Mouse (Mus musculus) embryonic fibroblast, embryonic 13.5 days (primary cell): Measurements from ENCODE around the gene Gata5. TPM values are rescaled to one million over a fixed set of nuclear protein-coding genes. Genes with fewer than 3 reads are reported as not detected.
A peak's percentile ranks its signal among the peaks of the same experiment; 100 is the strongest.

Experiments
- H3K27ac ChIP-seq: 2 replicates; pipeline ENCODE4 v1.5.1; 2012; ENCODE audit warnings: low read length, control low read depth, inconsistent platforms; ENCODE audit not compliant: insufficient read depth
- H3K4me1 ChIP-seq: 2 replicates; pipeline ENCODE4 v1.6.1; 2011; ENCODE audit warnings: low read length; ENCODE audit not compliant: control insufficient read depth, insufficient read depth
- H3K4me3 ChIP-seq: 2 replicates; pipeline ENCODE4 v1.5.1; 2011; ENCODE audit warnings: mild to moderate bottlenecking, control low read depth, low read length; ENCODE audit not compliant: insufficient read depth
- CTCF ChIP-seq: IDR thresholded peaks from 2 replicates; pipeline ENCODE4 v1.5.1; 2011; ENCODE audit warnings: mild to moderate bottlenecking, control low read depth, low read length, moderate library complexity, borderline replicate concordance; ENCODE audit not compliant: insufficient read depth
- POLR2A ChIP-seq: IDR thresholded peaks from 2 replicates; pipeline ENCODE4 v1.6.1; 2011; ENCODE audit warnings: low read depth, mild to moderate bottlenecking, control low read depth, low read length, moderate library complexity
- polyA plus RNA-seq: library from polyadenylated mRNA; stranded (reverse); fragments of >200 nt; gene quantifications from 2 replicates; pipeline ENCODE4 v1.2.4, GENCODE M21; 2011; ENCODE audit warnings: low read depth; ENCODE audit not compliant: missing spikeins, insufficient read length

The Gata5 gene
- polyA plus RNA-seq, 1 experiment, result not detected

DNA sequence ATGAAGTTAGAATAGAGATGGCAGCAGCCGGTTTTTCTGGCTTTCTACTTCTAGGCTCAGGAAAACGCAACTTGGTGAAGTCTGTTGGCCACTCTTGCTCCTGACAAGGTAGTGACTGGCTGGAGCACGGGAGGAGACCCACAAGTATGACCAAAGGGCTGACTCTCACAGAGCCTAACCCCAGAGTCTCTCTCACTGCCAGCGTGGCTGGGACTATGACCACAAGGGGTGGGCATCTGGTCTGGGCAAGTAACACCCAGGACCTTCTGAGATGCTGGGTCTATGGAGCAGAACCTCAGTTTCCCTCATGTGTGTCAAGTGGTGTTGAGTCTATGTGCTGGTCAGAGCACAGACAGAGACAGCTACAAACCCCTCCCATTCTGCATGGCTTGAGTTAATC lies 58.1 kb downstream of the Gata5 start:
- H3K27ac ChIP-seq, result no peak overlapping the region
- no peaks in the 10 kb centered on the region for H3K4me1 ChIP-seq
- no peak overlapping the region for H3K4me3 ChIP-seq
- no peak for TF ChIP-seq POLR2A
- TF ChIP-seq CTCF, result no peak

DNA sequence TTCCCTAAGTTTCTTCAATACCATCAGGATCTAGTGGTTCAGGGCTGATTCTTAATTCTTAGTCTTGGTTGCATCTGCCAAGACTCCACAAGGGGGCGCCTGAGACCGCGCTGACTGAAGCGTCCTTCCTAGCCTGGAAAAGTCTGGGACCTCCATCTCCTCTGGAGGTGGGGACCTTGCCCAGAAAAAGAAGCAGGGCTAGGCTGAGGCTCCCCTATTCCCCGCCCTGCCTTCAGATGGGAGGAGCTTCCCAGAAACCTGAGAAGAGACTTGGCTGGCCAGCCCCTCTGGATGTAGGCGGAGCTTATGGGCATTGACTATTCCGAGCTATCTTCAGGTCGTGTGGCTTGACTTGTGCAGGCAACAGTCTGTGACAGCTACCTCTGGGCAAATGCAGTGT lies 58.7 kb downstream of the Gata5 start:
- Histone ChIP-seq H3K4me1 (no peaks in the 10 kb centered on the region), H3K4me3 (no peak overlapping the region), H3K27ac (no peak overlapping the region)
- TF ChIP-seq POLR2A (no peak), CTCF (peak; percentile 66)

Other genes starting within 250 kb of the Gata5 start
- not detected in 2 replicates for gene Hrh3, start 230.2 kb downstream of the Gata5 start, polyA plus RNA-seq
- gene Osbpl2, start 215.4 kb downstream of the Gata5 start, polyA plus RNA-seq, result 34.0 and 39.3 TPM in 2 replicates
- gene Adrm1, start 163.2 kb downstream of the Gata5 start, polyA plus RNA-seq, result 44.5 and 53.3 TPM in 2 replicates
- gene Lama5, start 108.8 kb downstream of the Gata5 start, polyA plus RNA-seq, result 31.0 and 51.1 TPM in 2 replicates
- 1,138 and 1,342 TPM in 2 replicates for gene Rps21, start 77.3 kb downstream of the Gata5 start, polyA plus RNA-seq
- 12.5 and 13.4 TPM in 2 replicates for gene Cables2, start 61.2 kb downstream of the Gata5 start, polyA plus RNA-seq
- not detected in 2 replicates for gene Rbbp8nl, start 44.8 kb downstream of the Gata5 start, polyA plus RNA-seq
- 4.2 and 8.0 TPM in 2 replicates for gene Slco4a1, start 121.5 kb upstream of the Gata5 start, polyA plus RNA-seq
- gene Ntsr1, start 165.3 kb upstream of the Gata5 start, polyA plus RNA-seq, result not detected in 2 replicates
- 13.1 TPM in 2 replicates for gene Mrgbp, start 246.6 kb upstream of the Gata5 start, polyA plus RNA-seq